31 mouse cellular contexts compared by ENCODE assay signal in the genomic region with DNA sequence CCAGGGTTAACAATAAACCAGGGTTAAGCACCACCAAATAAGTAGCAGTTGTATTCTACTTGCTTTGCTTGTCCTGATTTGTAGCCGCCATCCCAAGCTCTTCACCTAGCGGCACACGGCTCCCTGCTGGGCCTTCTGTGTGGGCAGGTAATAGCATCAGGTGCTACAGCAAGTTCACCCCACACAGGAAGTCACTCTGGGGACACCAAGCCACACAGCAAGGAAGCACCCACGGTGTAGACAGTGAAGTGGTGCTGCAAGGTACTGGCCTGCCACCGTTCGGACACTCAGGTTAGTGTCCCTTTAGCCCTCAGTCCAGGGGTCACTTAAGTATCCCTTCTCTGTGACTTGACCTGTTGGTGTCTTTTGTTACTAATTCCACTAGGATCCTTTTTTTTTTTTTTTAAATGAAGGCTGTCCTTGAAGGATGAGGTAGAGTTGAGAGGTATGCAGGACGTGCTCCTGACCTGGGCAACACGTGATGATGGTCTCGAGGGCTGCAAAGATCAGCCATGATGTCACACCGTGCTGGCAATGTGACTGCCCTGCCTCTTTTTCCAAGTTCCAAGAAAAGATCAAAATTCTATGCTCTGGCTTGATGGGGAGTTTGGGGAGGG. TPM values are rescaled to one million over a fixed set of nuclear protein-coding genes. Genes with fewer than 3 reads are reported as not detected.
DNase-seq lines count a peak whose midpoint lies in the region; ATAC-seq lines count a peak whose summit lies in the region.
"Had no signal": no experiment of that assay in that cellular context is flagged by ENCODE, and none has a peak within 500 bp of the region (broad histone marks: within the 10 kb centered on the region; RNA-seq: fewer than 3 reads in every experiment).

No protein-coding gene starts in this region.

- no peak overlapping the region for H3K9ac ChIP-seq in kidney, embryonic 15.5 days
- no peak overlapping the region for H3K9ac ChIP-seq in kidney, embryonic 14.5 days (ENCODE audit: low read depth, low read length)
- no peak overlapping the region for H3K9ac ChIP-seq in forebrain, embryonic 11.5 days (ENCODE audit: low read length)
- H3K9ac ChIP-seq: embryonic facial prominence, embryonic 13.5 days; forebrain, postnatal 0 days; heart, embryonic 12.5 days; heart, embryonic 15.5 days; hindbrain, embryonic 13.5 days had no signal

- H3K4me2 ChIP-seq in kidney, embryonic 15.5 days: no peak overlapping the region
- no peak overlapping the region for H3K4me2 ChIP-seq in kidney, embryonic 14.5 days (replicated peaks; ENCODE audit: low read depth, low read length)
- no peak overlapping the region for H3K4me2 ChIP-seq in forebrain, embryonic 11.5 days (ENCODE audit: low read depth, low read length, severe bottlenecking)
- H3K4me2 ChIP-seq: embryonic facial prominence, embryonic 13.5 days; heart, embryonic 12.5 days; heart, embryonic 15.5 days; hindbrain, embryonic 13.5 days had no signal

- peak; percentile 82 for DNase-seq in heart, adult 11 months
- no peak for DNase-seq in heart, embryonic 10.5 days (ENCODE audit: low spot score)
- peak; percentile 64 for DNase-seq in yolk sac, embryonic 10.5 days (ENCODE audit: low spot score)
- no peak for DNase-seq in forebrain, embryonic 11.5 days (ENCODE audit: low spot score)
- DNase-seq: adrenal gland, postnatal 10 days; adrenal gland, postnatal 36 days; B cell, adult 2 months; cerebellum, adult 11 months; cerebellum, adult 8-10 months; cerebellum, postnatal 10 days; cerebellum, postnatal 36 days; embryo, embryonic 11 days; forebrain, postnatal 0 days; gastrocnemius, postnatal 10 days; gastrocnemius, postnatal 36 days; heart, postnatal 10 days; heart, postnatal 36 days had no signal

- H3K27me3 ChIP-seq in heart, embryonic 10.5 days (ENCODE audit: insufficient read depth, poor library complexity, severe bottlenecking): no peaks in the 10 kb centered on the region
- H3K27me3 ChIP-seq in kidney, embryonic 15.5 days: no peaks in the 10 kb centered on the region
- H3K27me3 ChIP-seq in kidney, embryonic 14.5 days (ENCODE audit: control insufficient read depth, insufficient read depth, low read length): no peaks in the 10 kb centered on the region
- H3K27me3 ChIP-seq in forebrain, embryonic 11.5 days (ENCODE audit: control insufficient read depth, insufficient read depth, low read length): no peaks in the 10 kb centered on the region
- H3K27me3 ChIP-seq: embryonic facial prominence, embryonic 13.5 days; heart, embryonic 12.5 days; heart, embryonic 15.5 days; hindbrain, embryonic 13.5 days; Patski had no signal

- ATAC-seq in kidney, embryonic 15.5 days (replicated peaks; ENCODE audit: low FRiP score): no peak
- no peak for ATAC-seq in kidney, embryonic 14.5 days (ENCODE audit: low FRiP score, low TSS enrichment)
- no peak for ATAC-seq in forebrain, embryonic 11.5 days (replicated peaks; ENCODE audit: low FRiP score)
- ATAC-seq: forebrain, embryonic 14.5 days; forebrain, postnatal 0 days; hindbrain, embryonic 16.5 days; Patski had no signal

- H3K36me3 ChIP-seq in heart, embryonic 10.5 days: no peaks in the 10 kb centered on the region
- H3K36me3 ChIP-seq in kidney, embryonic 15.5 days: no peaks in the 10 kb centered on the region
- H3K36me3 ChIP-seq in kidney, embryonic 14.5 days (ENCODE audit: control insufficient read depth, insufficient read depth, low read length): no peaks in the 10 kb centered on the region
- no peaks in the 10 kb centered on the region for H3K36me3 ChIP-seq in forebrain, embryonic 11.5 days (ENCODE audit: control insufficient read depth, insufficient read depth, low read length)
- H3K36me3 ChIP-seq: embryonic facial prominence, embryonic 10.5 days; embryonic facial prominence, embryonic 13.5 days; forebrain, embryonic 10.5 days; G1E; heart, embryonic 12.5 days; heart, embryonic 15.5 days; hindbrain, embryonic 10.5 days; hindbrain, embryonic 13.5 days had no signal

- 80% methylated on average over 10 of the region's 10 CpGs for WGBS in heart, embryonic 10.5 days
- 79% methylated on average over 10 of the region's 10 CpGs for WGBS in kidney, embryonic 15.5 days
- WGBS in kidney, embryonic 14.5 days: 79% methylated on average over 10 of the region's 10 CpGs
- 83% methylated on average over 10 of the region's 10 CpGs for WGBS in forebrain, embryonic 11.5 days

- H3K4me1 ChIP-seq in heart, embryonic 10.5 days: peaks cover 73% of the 10 kb centered on the region
- H3K4me1 ChIP-seq in kidney, embryonic 15.5 days: peaks cover 94% of the 10 kb centered on the region
- H3K4me1 ChIP-seq in kidney, embryonic 14.5 days (ENCODE audit: control insufficient read depth, insufficient read depth, low read length): peaks cover 55% of the 10 kb centered on the region
- H3K4me1 ChIP-seq in brown adipose tissue, adult 24 weeks (ENCODE audit: control insufficient read depth, insufficient read depth, insufficient read length, low read length): peaks cover 54% of the 10 kb centered on the region
- no peaks in the 10 kb centered on the region for H3K4me1 ChIP-seq in forebrain, embryonic 11.5 days (replicated peaks; ENCODE audit: control insufficient read depth, insufficient read depth, low read length)

- H3K9me3 ChIP-seq in heart, embryonic 10.5 days: no peaks in the 10 kb centered on the region
- no peaks in the 10 kb centered on the region for H3K9me3 ChIP-seq in kidney, embryonic 15.5 days (replicated peaks)
- no peaks in the 10 kb centered on the region for H3K9me3 ChIP-seq in kidney, embryonic 14.5 days (ENCODE audit: control insufficient read depth, low read length)
- no peaks in the 10 kb centered on the region for H3K9me3 ChIP-seq in forebrain, embryonic 11.5 days (ENCODE audit: control insufficient read depth, low read length)
- H3K9me3 ChIP-seq: embryonic facial prominence, embryonic 10.5 days; embryonic facial prominence, embryonic 13.5 days; forebrain, embryonic 10.5 days; G1E; heart, embryonic 12.5 days; heart, embryonic 15.5 days; hindbrain, embryonic 10.5 days; hindbrain, embryonic 13.5 days had no signal

- H3K4me3 ChIP-seq in heart, embryonic 10.5 days: no peak overlapping the region
- H3K4me3 ChIP-seq in kidney, embryonic 15.5 days (replicated peaks): no peak overlapping the region
- no peak overlapping the region for H3K4me3 ChIP-seq in kidney, embryonic 14.5 days (ENCODE audit: low read length)
- no peak overlapping the region for H3K4me3 ChIP-seq in brown adipose tissue, adult 24 weeks (ENCODE audit: insufficient read depth, low read depth, low read length)
- no peak overlapping the region for H3K4me3 ChIP-seq in forebrain, embryonic 11.5 days (ENCODE audit: low read depth, low read length)
- H3K4me3 ChIP-seq: embryonic facial prominence, embryonic 10.5 days; embryonic facial prominence, embryonic 13.5 days; forebrain, embryonic 10.5 days; heart, embryonic 12.5 days; heart, embryonic 15.5 days; hindbrain, embryonic 10.5 days; hindbrain, embryonic 13.5 days had no signal

- no peak overlapping the region for H3K27ac ChIP-seq in heart, embryonic 10.5 days
- peak overlapping the region; percentile 93; the same call in 1 of the 2 replicates for H3K27ac ChIP-seq in kidney, embryonic 15.5 days
- no peak overlapping the region for H3K27ac ChIP-seq in kidney, embryonic 14.5 days (ENCODE audit: low read depth, low read length)
- H3K27ac ChIP-seq in brown adipose tissue, adult 24 weeks (replicated peaks; ENCODE audit: low read depth, low read length): peak overlapping the region; percentile 70
- no peak overlapping the region for H3K27ac ChIP-seq in forebrain, embryonic 11.5 days (ENCODE audit: low read depth, low read length)
- H3K27ac ChIP-seq: embryonic facial prominence, embryonic 10.5 days; embryonic facial prominence, embryonic 13.5 days; forebrain, embryonic 10.5 days; heart, embryonic 15.5 days; hindbrain, embryonic 10.5 days; hindbrain, embryonic 13.5 days had no signal

RNA-seq across cellular contexts. Expression of gene Col4a2, which starts 57.6 kb away (rescaled TPM):
- 54.9 and 97.0 TPM in 2 replicates for polyA plus RNA-seq in heart, embryonic 10.5 days (2016; fragmentation: Nextera tagmentation; extraction: Ambion mirVana)
- 108 and 116 TPM in 2 replicates for polyA plus RNA-seq in kidney, embryonic 15.5 days (2015; fragmentation: Nextera tagmentation; extraction: Ambion mirVana)
- polyA plus RNA-seq in kidney, embryonic 14.5 days (2014; fragmentation: Nextera tagmentation; extraction: Ambion mirVana): 45.1 and 82.2 TPM in 2 replicates
- polyA plus RNA-seq in brown adipose tissue, adult 24 weeks (2012; ENCODE audit: insufficient read depth, insufficient read length, missing spikeins): 51.1 and 77.2 TPM in 2 replicates
- polyA plus RNA-seq in forebrain, embryonic 11.5 days (2014; fragmentation: Nextera tagmentation; extraction: Ambion mirVana): 40.4 and 45.4 TPM in 2 replicates
- polyA plus RNA-seq: G1E had no signal

RNA-seq across cellular contexts. Expression of gene Col4a1, which starts 57.6 kb away (rescaled TPM):
- polyA plus RNA-seq in heart, embryonic 10.5 days (2016; fragmentation: Nextera tagmentation; extraction: Ambion mirVana): 143 and 257 TPM in 2 replicates
- polyA plus RNA-seq in kidney, embryonic 15.5 days (2015; fragmentation: Nextera tagmentation; extraction: Ambion mirVana): 297 and 335 TPM in 2 replicates
- polyA plus RNA-seq in kidney, embryonic 14.5 days (2014; fragmentation: Nextera tagmentation; extraction: Ambion mirVana): 169 and 322 TPM in 2 replicates
- 142 and 186 TPM in 2 replicates for polyA plus RNA-seq in brown adipose tissue, adult 24 weeks (2012; ENCODE audit: insufficient read depth, insufficient read length, missing spikeins)
- 118 and 130 TPM in 2 replicates for polyA plus RNA-seq in forebrain, embryonic 11.5 days (2014; fragmentation: Nextera tagmentation; extraction: Ambion mirVana)
- polyA plus RNA-seq: G1E had no signal

Comparison
In these comparisons a context has a peak if more than half of its experiments do, and no peak if none do; other contexts are left out.
1. DNase-seq: peak in heart, adult 11 months (single experiment) and yolk sac, embryonic 10.5 days (single experiment); none in heart, embryonic 10.5 days (single experiment) and forebrain, embryonic 11.5 days (single experiment).
2. H3K27ac ChIP-seq: peak in kidney, embryonic 15.5 days (single experiment) and brown adipose tissue, adult 24 weeks (single experiment); none in heart, embryonic 10.5 days (single experiment), kidney, embryonic 14.5 days (single experiment) and forebrain, embryonic 11.5 days (single experiment).